Mouse (Mus musculus) kidney, adult 2 months (tissue): ENCODE data around the gene Fkbpl.

ENCODE experiments used
- CTCF ChIP-seq: fragments of 200-500 bp; conservative IDR thresholded peaks from 2 replicates; pipeline ENCODE4 v1.5.1; 2011; ENCODE audit warnings: low read depth, mild to moderate bottlenecking, control low read depth, low read length, moderate library complexity, mixed read lengths; ENCODE audit not compliant: insufficient read depth, insufficient read length
- POLR2A ChIP-seq: fragments of 200-500 bp; IDR thresholded peaks from one replicate; pipeline ENCODE4 v1.6.1; 2011; ENCODE audit warnings: low read depth, low read length, control low read depth

- TF ChIP-seq POLR2A (no peak), CTCF (no peak)
Measured at GRCm38 (mm10) chr17:34606186-34607039, 38.2 kb upstream of the Fkbpl start.
